Mouse (Mus musculus): ENCODE results near the gene Ubxn10. TPM values are rescaled to one million over a fixed set of nuclear protein-coding genes. Genes with fewer than 3 reads are reported as not detected.

The Ubxn10 gene
- total RNA-seq, 2 experiments from 2014 or later, result 0.93 to 1.7 TPM

DNA sequence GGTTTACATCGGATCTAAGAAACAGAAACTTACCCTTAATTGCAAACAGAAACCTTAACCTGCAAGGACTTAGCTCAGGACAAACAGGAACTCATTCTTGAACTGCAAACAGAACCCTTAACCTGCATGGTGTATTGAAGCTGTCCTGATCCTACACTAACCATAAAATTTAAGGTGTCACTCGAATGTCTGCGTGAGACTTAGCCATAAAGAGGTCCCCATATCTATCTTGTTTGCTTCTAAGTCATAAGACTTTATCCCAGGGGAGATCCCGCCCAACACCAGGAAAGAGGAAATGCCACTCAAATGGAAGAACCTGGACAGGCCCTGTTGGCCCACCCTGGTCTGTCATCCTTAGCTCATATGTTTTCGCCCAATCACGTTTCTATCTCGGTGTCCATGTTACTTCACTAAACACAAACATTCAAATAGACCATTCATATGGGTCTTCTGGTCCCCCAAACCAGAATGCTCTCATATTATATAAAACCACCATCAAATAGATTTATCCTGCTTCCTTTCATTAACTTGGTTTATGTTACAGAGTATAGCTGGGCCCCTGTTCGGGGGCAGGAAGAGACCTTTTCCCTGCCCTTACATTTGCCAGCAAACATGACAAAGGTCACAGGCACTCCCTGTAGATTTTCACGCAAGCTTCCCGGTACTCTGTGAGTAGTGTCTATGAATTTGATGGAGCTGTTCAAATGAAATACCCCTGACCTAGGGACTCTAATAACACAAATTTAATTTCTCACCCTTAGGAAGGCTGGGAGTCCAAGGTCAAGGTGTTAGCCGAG lies 66.7 kb downstream of the Ubxn10 start:
- intact Hi-C loops (cut with DNase I), result no loop called here

DNA sequence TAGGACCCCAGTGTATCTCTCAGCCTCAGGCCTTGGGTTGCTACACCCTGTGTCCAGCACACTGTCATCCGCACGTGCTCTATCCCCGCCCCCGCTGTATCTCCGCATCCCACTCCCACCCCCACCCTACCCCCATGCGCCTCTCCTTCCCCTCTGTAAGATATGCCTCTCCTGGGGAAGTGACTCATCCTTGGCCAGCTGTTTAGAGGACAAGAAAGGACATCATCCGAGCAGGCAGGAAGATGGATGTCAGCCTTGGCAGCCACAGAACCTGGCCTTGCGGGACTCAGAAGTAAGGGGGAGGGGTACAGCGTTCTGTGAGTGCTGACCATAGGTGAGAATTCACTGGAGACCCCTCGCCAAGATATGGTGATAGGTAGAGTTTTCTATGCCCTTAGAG lies 70.4 kb downstream of the Ubxn10 start:
- intact Hi-C loops (cut with DNase I), result no loop called here
- DNase-seq, result no peak

More for the DNA sequence above, 66.7 kb downstream of the Ubxn10 start:
- DNase-seq, result no peak

DNA sequence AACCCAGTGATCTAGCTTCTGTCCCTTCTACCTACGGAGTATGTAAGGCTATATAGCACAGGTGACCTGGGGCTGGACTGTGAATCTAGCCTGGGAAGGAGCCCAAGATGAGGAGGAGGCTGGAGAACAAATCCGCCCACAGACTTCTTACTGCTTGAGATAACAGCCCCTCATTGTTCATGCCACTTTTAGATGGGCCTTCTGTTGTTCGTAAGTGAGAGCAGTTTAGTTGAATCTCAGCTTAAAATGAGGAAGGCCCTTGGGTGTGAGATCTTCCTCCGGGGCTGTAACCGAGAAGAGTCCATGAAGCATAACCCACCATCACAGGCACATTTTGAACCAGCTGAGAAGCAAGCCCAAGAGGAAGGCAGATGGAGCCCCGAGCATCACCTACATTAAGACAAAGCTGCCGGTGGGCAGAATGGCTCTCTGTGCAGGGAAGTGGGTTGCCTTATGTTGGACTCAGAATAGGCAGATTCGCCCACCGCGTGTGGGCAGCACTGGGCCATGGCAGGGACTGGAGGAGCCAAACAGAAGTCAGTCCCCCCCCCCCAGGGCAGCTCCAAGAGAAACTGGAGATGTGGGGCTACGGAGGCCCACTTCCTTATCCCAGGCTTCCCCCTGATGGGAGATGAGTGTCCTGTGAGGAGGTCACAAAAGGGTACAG lies 76.9 kb downstream of the Ubxn10 start:
- intact Hi-C loops (cut with DNase I), result no loop called here
- no peak for DNase-seq

Other genes starting within 250 kb of the Ubxn10 start
- gene Vwa5b1, start 101.3 kb downstream of the Ubxn10 start, total RNA-seq (2021), result not detected
- not detected for gene Pla2g2c, start 12.4 kb downstream of the Ubxn10 start, total RNA-seq (2021)
- gene Pla2g2f, start 20.5 kb upstream of the Ubxn10 start, total RNA-seq (2021), result under 1 TPM; 0.20 to 0.36 TPM
- gene Pla2g2d, start 38.6 kb upstream of the Ubxn10 start, total RNA-seq (2021), result under 1 TPM in 1 of 2 experiments, not detected in 1; 0.17 TPM
- 10 to 100 TPM; 22.4 to 30.4 TPM for gene Pla2g5, start 126.3 kb upstream of the Ubxn10 start, total RNA-seq (2021)
- gene Gm13030, start 136.8 kb upstream of the Ubxn10 start, total RNA-seq (2021), result not detected
- 1 to 10 TPM; 1.4 TPM for gene Pla2g2e, start 140.8 kb upstream of the Ubxn10 start, total RNA-seq (2021)
- 10 to 100 TPM in 1 of 2 experiments, 1 to 10 TPM in 1; 9.4 to 10.0 TPM for gene Otud3, start 176.8 kb upstream of the Ubxn10 start, total RNA-seq (2021)
- gene Rnf186, start 229.9 kb upstream of the Ubxn10 start, total RNA-seq (2021), result under 1 TPM in 1 of 2 experiments, not detected in 1; 0.22 TPM
- gene Tmco4, start 235.7 kb upstream of the Ubxn10 start, total RNA-seq (2021), result 1 to 10 TPM; 7.9 to 8.4 TPM

Data from heart, postnatal 14 days (tissue).